Mouse (Mus musculus) heart, postnatal 0 days (tissue): ENCODE measurements around the gene Olfr1095. TPM values are rescaled to one million over a fixed set of nuclear protein-coding genes. Genes with fewer than 3 reads are reported as not detected.

Experiments
- ATAC-seq: fragments of 200-750 bp; cut with Nextera tagmentation; 2 replicates; pipeline ENCODE4 v1.8.0; 2017; ENCODE audit warnings: low read depth, moderate number of reproducible peaks, moderate library complexity; ENCODE audit not compliant: insufficient read depth
- DNase-seq: peaks from one replicate; pipeline ENCODE4 v3.0.0-alpha.2; 2016; ENCODE audit warnings: low spot score
- H3K27ac ChIP-seq: fragments of 300-500 bp; sonication (generic); 2 replicates; pipeline ENCODE4 v1.5.1; 2014; ENCODE audit warnings: low read depth, mild to moderate bottlenecking
- H3K27me3 ChIP-seq: fragments of 300-500 bp; sonication (generic); 2 replicates; pipeline ENCODE4 v1.6.1; 2014; ENCODE audit warnings: low read length, mixed read lengths; ENCODE audit not compliant: control insufficient read depth, insufficient read depth
- H3K36me3 ChIP-seq: fragments of 300-500 bp; sonication (generic); replicated peaks from 2 replicates; pipeline ENCODE4 v1.6.1; 2014; ENCODE audit warnings: low read length, mixed read lengths; ENCODE audit not compliant: control insufficient read depth, insufficient read depth
- H3K4me1 ChIP-seq: fragments of 300-500 bp; sonication (generic); 2 replicates; pipeline ENCODE4 v1.6.1; 2014; ENCODE audit warnings: antibody characterized with exemption; ENCODE audit not compliant: control insufficient read depth, insufficient read depth
- H3K4me2 ChIP-seq: fragments of 300-500 bp; sonication (generic); 2 replicates; pipeline ENCODE4 v1.6.1; 2014; ENCODE audit warnings: low read depth, mild to moderate bottlenecking, low read length, moderate library complexity
- H3K4me3 ChIP-seq: fragments of 300-500 bp; sonication (generic); 2 replicates; pipeline ENCODE4 v1.5.1; 2014; ENCODE audit warnings: low read depth, low read length
- H3K9ac ChIP-seq: fragments of 300-500 bp; sonication (generic); replicated peaks from 2 replicates; pipeline ENCODE4 v1.6.1; 2014; ENCODE audit warnings: low read depth, low read length, mixed read lengths
- H3K9me3 ChIP-seq: fragments of 300-500 bp; sonication (generic); replicated peaks from 2 replicates; pipeline ENCODE4 v1.6.1; 2016; ENCODE audit warnings: low read length; ENCODE audit not compliant: control insufficient read depth
- CTCF ChIP-seq: IDR thresholded peaks from 2 replicates; pipeline ENCODE4 v1.5.1; 2016; ENCODE audit warnings: antibody characterized with exemption, control low read depth, low read depth
- EP300 ChIP-seq: IDR thresholded peaks from 2 replicates; pipeline ENCODE4 v1.6.1; 2016; ENCODE audit warnings: antibody characterized with exemption, low read depth
- WGBS: fragments of 180-500 bp; shearing (Covaris S2); extraction: QIAGEN DNeasy Blood & Tissue Kit; methylation state at CpG from one replicate; pipeline ENCODE4 v1.1.7; 2014; 5-methylcytosine and 5-hydroxymethylcytosine counted together
- polyA plus RNA-seq: library from polyadenylated mRNA; unstranded; fragments of >200 nt; fragmentation: Nextera tagmentation; extraction: Ambion mirVana; gene quantifications from 2 replicates; pipeline ENCODE4 v1.2.1, GENCODE M21; 2015
- total RNA-seq: library from RNA; depleted of rRNA; stranded (reverse); fragments of >200 nt; gene quantifications from 2 replicates; pipeline ENCODE4 v1.2.3, GENCODE M21; 2014; ENCODE audit warnings: low replicate concordance; rRNA removed

Olfr1095 gene
- total RNA-seq (not detected in 2 replicates), polyA plus RNA-seq (not detected in 2 replicates)

GRCm38 (mm10) chr2:86851596-86851995 is at the start of gene Olfr1095:
Olfr1095 (minus strand) TSS chr2:86851696.
- no peaks in the 10 kb centered on the region for H3K4me1 ChIP-seq
- no peaks in the 10 kb centered on the region for H3K27me3 ChIP-seq
- H3K27ac ChIP-seq, result no peak within 1 kb of the TSS
- no peaks in the 10 kb centered on the region for H3K36me3 ChIP-seq
- ATAC-seq, result no peak
- H3K4me2 ChIP-seq, result no peak within 1 kb of the TSS
- no peak within 1 kb of the TSS for H3K9ac ChIP-seq
- no peak within 1 kb of the TSS for H3K4me3 ChIP-seq
- H3K9me3 ChIP-seq, result no peaks in the 10 kb centered on the region
- 77% methylated on average over 3 of the region's 3 CpGs for WGBS
- TF ChIP-seq CTCF (no peak), EP300 (no peak)
- DNase-seq, result no peak

GRCm38 (mm10) chr2:86892116-86892515 is 40.6 kb upstream of the Olfr1095 start, which contains the start of gene Olfr1097:
Olfr1097 (minus strand) TSS chr2:86892216.
- no peak for DNase-seq
- TF ChIP-seq CTCF (no peak), EP300 (no peak)
- H3K36me3 ChIP-seq, result no peaks in the 10 kb centered on the region
- H3K4me2 ChIP-seq, result no peak within 1 kb of the TSS
- H3K4me3 ChIP-seq, result no peak within 1 kb of the TSS
- no peaks in the 10 kb centered on the region for H3K27me3 ChIP-seq
- no peak for ATAC-seq
- H3K9ac ChIP-seq, result no peak within 1 kb of the TSS
- 78% methylated on average over 1 of the region's 1 CpGs for WGBS
- no peaks in the 10 kb centered on the region for H3K9me3 ChIP-seq
- no peaks in the 10 kb centered on the region for H3K4me1 ChIP-seq
- no peak within 1 kb of the TSS for H3K27ac ChIP-seq

GRCm38 (mm10) chr2:86874702-86875101 is 23.2 kb upstream of the Olfr1095 start, which contains the start of gene Gm13723:
Gm13723 (minus strand) TSS chr2:86874802.
- H3K4me3 ChIP-seq, result no peak within 1 kb of the TSS
- H3K27me3 ChIP-seq, result no peaks in the 10 kb centered on the region
- no peak for ATAC-seq
- H3K9ac ChIP-seq, result no peak within 1 kb of the TSS
- 45% methylated on average over 1 of the region's 1 CpGs for WGBS
- no peaks in the 10 kb centered on the region for H3K9me3 ChIP-seq
- H3K36me3 ChIP-seq, result no peaks in the 10 kb centered on the region
- H3K27ac ChIP-seq, result no peak within 1 kb of the TSS
- no peak within 1 kb of the TSS for H3K4me2 ChIP-seq
- no peaks in the 10 kb centered on the region for H3K4me1 ChIP-seq
- no peak for DNase-seq
- TF ChIP-seq EP300 (no peak), CTCF (no peak)

- Histone ChIP-seq H3K4me3 (no peak within 1 kb of the TSS), H3K36me3 (no peaks in the 10 kb centered on the region), H3K9me3 (no peaks in the 10 kb centered on the region), H3K4me2 (no peak within 1 kb of the TSS), H3K27me3 (no peaks in the 10 kb centered on the region), H3K9ac (no peak within 1 kb of the TSS), H3K4me1 (no peaks in the 10 kb centered on the region), H3K27ac (no peak within 1 kb of the TSS)
- ATAC-seq, result no peak
- no peak for DNase-seq
- no peak for TF ChIP-seq EP300
- no peak for TF ChIP-seq CTCF
These were observed 27.1 kb downstream of the Olfr1095 start, which contains the start of gene Olfr1094 for GRCm38 (mm10) chr2:86824363-86824762. Olfr1094 (plus strand) TSS chr2:86824663.

GRCm38 (mm10) chr2:86809918-86810317 is 41.6 kb downstream of the Olfr1095 start, which contains the start of gene Olfr141:
Olfr141 (minus strand) TSS chr2:86810018.
- H3K36me3 ChIP-seq, result no peaks in the 10 kb centered on the region
- H3K4me2 ChIP-seq, result no peak within 1 kb of the TSS
- no peaks in the 10 kb centered on the region for H3K4me1 ChIP-seq
- H3K4me3 ChIP-seq, result no peak within 1 kb of the TSS
- DNase-seq (no peak), ATAC-seq (no peak)
- H3K27me3 ChIP-seq, result no peaks in the 10 kb centered on the region
- H3K9me3 ChIP-seq, result no peaks in the 10 kb centered on the region
- H3K27ac ChIP-seq, result no peak within 1 kb of the TSS
- no peak within 1 kb of the TSS for H3K9ac ChIP-seq
- TF ChIP-seq CTCF (no peak), EP300 (no peak)

Other genes starting within 250 kb of the Olfr1095 start
- gene Olfr1084, start 212.0 kb downstream of the Olfr1095 start, total RNA-seq, result not detected in 2 replicates
- gene Olfr1084, start 212.0 kb downstream of the Olfr1095 start, polyA plus RNA-seq, result not detected in 2 replicates
- gene Olfr1085, start 189.7 kb downstream of the Olfr1095 start, total RNA-seq, result not detected in 2 replicates
- not detected in 2 replicates for gene Olfr1085, start 189.7 kb downstream of the Olfr1095 start, polyA plus RNA-seq
- not detected in 2 replicates for gene Olfr1086, start 171.6 kb downstream of the Olfr1095 start, total RNA-seq
- not detected in 2 replicates for gene Olfr1086, start 171.6 kb downstream of the Olfr1095 start, polyA plus RNA-seq
- gene Olfr1087, start 153.3 kb downstream of the Olfr1095 start, total RNA-seq, result not detected in 2 replicates
- gene Olfr1087, start 153.3 kb downstream of the Olfr1095 start, polyA plus RNA-seq, result not detected in 2 replicates
- not detected in 2 replicates for gene Olfr1089, start 118.0 kb downstream of the Olfr1095 start, total RNA-seq
- gene Olfr1089, start 118.0 kb downstream of the Olfr1095 start, polyA plus RNA-seq, result not detected in 2 replicates
- gene Olfr1090, start 92.7 kb downstream of the Olfr1095 start, total RNA-seq, result not detected in 2 replicates
- not detected in 2 replicates for gene Olfr1090, start 92.7 kb downstream of the Olfr1095 start, polyA plus RNA-seq
- gene Olfr1093, start 69.2 kb downstream of the Olfr1095 start, total RNA-seq, result not detected in 2 replicates
- not detected in 2 replicates for gene Olfr1093, start 69.2 kb downstream of the Olfr1095 start, polyA plus RNA-seq
- gene Olfr141, start 41.7 kb downstream of the Olfr1095 start, total RNA-seq, result not detected in 2 replicates
- gene Olfr141, start 41.7 kb downstream of the Olfr1095 start, polyA plus RNA-seq, result not detected in 2 replicates
- not detected in 2 replicates for gene Olfr1094, start 27.0 kb downstream of the Olfr1095 start, total RNA-seq
- not detected in 2 replicates for gene Olfr1094, start 27.0 kb downstream of the Olfr1095 start, polyA plus RNA-seq
- not detected in 2 replicates for gene Gm13723, start 23.1 kb upstream of the Olfr1095 start, total RNA-seq
- not detected in 2 replicates for gene Gm13723, start 23.1 kb upstream of the Olfr1095 start, polyA plus RNA-seq
- not detected in 2 replicates for gene Olfr1097, start 40.5 kb upstream of the Olfr1095 start, total RNA-seq
- gene Olfr1097, start 40.5 kb upstream of the Olfr1095 start, polyA plus RNA-seq, result not detected in 2 replicates
- not detected in 2 replicates for gene Olfr1098, start 72.8 kb upstream of the Olfr1095 start, total RNA-seq
- not detected in 2 replicates for gene Olfr1098, start 72.8 kb upstream of the Olfr1095 start, polyA plus RNA-seq
- not detected in 2 replicates for gene Olfr1099, start 109.0 kb upstream of the Olfr1095 start, total RNA-seq
- gene Olfr1099, start 109.0 kb upstream of the Olfr1095 start, polyA plus RNA-seq, result not detected in 2 replicates
- not detected in 2 replicates for gene Olfr1100, start 128.3 kb upstream of the Olfr1095 start, total RNA-seq
- not detected in 2 replicates for gene Olfr1100, start 128.3 kb upstream of the Olfr1095 start, polyA plus RNA-seq
- not detected in 2 replicates for gene Olfr1101, start 139.5 kb upstream of the Olfr1095 start, total RNA-seq
- not detected in 2 replicates for gene Olfr1101, start 139.5 kb upstream of the Olfr1095 start, polyA plus RNA-seq
- gene Olfr1102, start 146.7 kb upstream of the Olfr1095 start, total RNA-seq, result not detected in 2 replicates
- not detected in 2 replicates for gene Olfr1102, start 146.7 kb upstream of the Olfr1095 start, polyA plus RNA-seq
- gene Olfr1104, start 175.4 kb upstream of the Olfr1095 start, total RNA-seq, result not detected in 2 replicates
- not detected in 2 replicates for gene Olfr1104, start 175.4 kb upstream of the Olfr1095 start, polyA plus RNA-seq
- not detected in 2 replicates for gene Olfr1105, start 184.8 kb upstream of the Olfr1095 start, total RNA-seq
- gene Olfr1105, start 184.8 kb upstream of the Olfr1095 start, polyA plus RNA-seq, result not detected in 2 replicates
- not detected in 2 replicates for gene Olfr1106, start 200.6 kb upstream of the Olfr1095 start, total RNA-seq
- gene Olfr1106, start 200.6 kb upstream of the Olfr1095 start, polyA plus RNA-seq, result not detected in 2 replicates
- gene Olfr1107, start 224.1 kb upstream of the Olfr1095 start, total RNA-seq, result not detected in 2 replicates
- not detected in 2 replicates for gene Olfr1107, start 224.1 kb upstream of the Olfr1095 start, polyA plus RNA-seq
- gene Olfr1109, start 244.3 kb upstream of the Olfr1095 start, total RNA-seq, result not detected in 2 replicates
- not detected in 2 replicates for gene Olfr1109, start 244.3 kb upstream of the Olfr1095 start, polyA plus RNA-seq